ENCODE assay signal across 9 mouse cellular contexts in the genomic region with DNA sequence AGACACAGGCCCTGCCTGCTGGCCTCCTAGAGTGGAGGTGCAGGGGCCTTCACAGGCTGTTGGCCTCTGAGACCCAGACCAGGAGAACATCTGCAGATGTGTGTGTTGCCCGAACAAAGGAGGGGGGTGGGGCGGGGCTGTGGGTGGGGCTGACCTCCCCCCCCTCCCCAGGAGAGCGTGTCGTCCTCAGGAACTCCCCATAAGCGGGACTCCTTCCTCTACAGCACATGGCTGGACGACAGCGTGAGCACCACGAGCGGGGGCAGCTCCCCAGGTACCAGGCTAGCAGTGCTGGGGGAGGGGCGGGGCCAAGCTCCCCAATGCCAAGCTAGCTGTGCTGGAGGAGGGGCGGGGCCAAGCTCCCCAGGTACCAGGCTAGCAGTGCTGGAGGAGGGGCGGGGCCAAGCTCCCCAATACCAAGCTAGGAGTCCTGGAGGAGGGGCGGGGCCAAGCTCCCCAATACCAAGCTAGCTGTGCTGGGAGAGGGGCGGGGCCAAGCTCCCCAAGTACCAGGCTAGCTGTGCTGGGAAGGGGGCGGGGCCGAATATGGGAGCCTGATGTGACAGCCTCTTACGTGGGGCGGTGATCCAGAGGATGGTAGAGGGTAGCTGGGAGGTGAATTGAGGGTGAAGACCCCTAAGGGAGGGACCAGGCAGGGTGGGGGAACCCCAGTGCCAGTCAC.
DNase-seq lines count a peak whose midpoint lies in the region; ATAC-seq lines count a peak whose summit lies in the region.
"Had no signal": no experiment of that assay in that cellular context is flagged by ENCODE, and none has a peak within 500 bp of the region (broad histone marks: within the 10 kb centered on the region; RNA-seq: fewer than 3 reads in every experiment).

No protein-coding gene starts in this region.

- no peak overlapping the region for H3K9ac ChIP-seq in heart, embryonic 12.5 days
- no peak overlapping the region; the same call in 1 of the 2 replicates for H3K9ac ChIP-seq in limb, embryonic 13.5 days
- peak overlapping the region; percentile 47 for H3K9ac ChIP-seq in neural tube, embryonic 13.5 days

- H3K9me3 ChIP-seq in heart, embryonic 12.5 days (replicated peaks): no peaks in the 10 kb centered on the region
- H3K9me3 ChIP-seq in hindbrain, embryonic 10.5 days: no peaks in the 10 kb centered on the region
- H3K9me3 ChIP-seq in limb, embryonic 13.5 days: no peaks in the 10 kb centered on the region
- no peaks in the 10 kb centered on the region for H3K9me3 ChIP-seq in neural tube, embryonic 13.5 days

- H3K4me2 ChIP-seq in heart, embryonic 12.5 days: no peak overlapping the region
- H3K4me2 ChIP-seq in limb, embryonic 13.5 days (replicated peaks): peak overlapping the region; percentile 50
- peak overlapping the region; percentile 64 for H3K4me2 ChIP-seq in neural tube, embryonic 13.5 days

- WGBS in heart, embryonic 12.5 days: 8% methylated on average over 17 of the region's 18 CpGs
- WGBS in hindbrain, embryonic 10.5 days: 4% methylated on average over 18 of the region's 18 CpGs
- WGBS in limb, embryonic 13.5 days: 5% methylated on average over 18 of the region's 18 CpGs
- 7% methylated on average over 17 of the region's 18 CpGs for WGBS in neural tube, embryonic 13.5 days

- H3K4me3 ChIP-seq in heart, embryonic 12.5 days: no peak overlapping the region
- H3K4me3 ChIP-seq in hindbrain, embryonic 10.5 days: peak overlapping the region; percentile 53
- peak overlapping the region; percentile 2; the same call in 1 of the 2 replicates for H3K4me3 ChIP-seq in limb, embryonic 13.5 days
- H3K4me3 ChIP-seq in neural tube, embryonic 13.5 days: no peak overlapping the region

- peaks cover 93% of the 10 kb centered on the region for H3K27me3 ChIP-seq in heart, embryonic 12.5 days (replicated peaks)
- peaks cover 74% of the 10 kb centered on the region for H3K27me3 ChIP-seq in hindbrain, embryonic 10.5 days (ENCODE audit: insufficient read depth, poor library complexity, severe bottlenecking)
- H3K27me3 ChIP-seq in limb, embryonic 13.5 days: peaks cover 57% of the 10 kb centered on the region
- H3K27me3 ChIP-seq in neural tube, embryonic 13.5 days: peaks cover 36% of the 10 kb centered on the region
- H3K27me3 ChIP-seq: Patski had no signal

- peak; percentile 51 for ATAC-seq in heart, embryonic 12.5 days (ENCODE audit: insufficient number of reproducible peaks, low FRiP score)
- peak; percentile 31; the same call in 1 of the 2 replicates for ATAC-seq in limb, embryonic 13.5 days (ENCODE audit: low FRiP score, low read depth)
- ATAC-seq in neural tube, embryonic 13.5 days (ENCODE audit: low read depth): peak; percentile 36
- ATAC-seq in inflammation-experienced regulatory T-cells, adult 6 months: no peak
- ATAC-seq in activated CD4-positive, CD25-positive, alpha-beta regulatory T cell, adult 4 months: no peak
- ATAC-seq: Patski had no signal

- H3K27ac ChIP-seq in heart, embryonic 12.5 days (ENCODE audit: poor library complexity, severe bottlenecking): no peak overlapping the region
- peak overlapping the region; percentile 78 for H3K27ac ChIP-seq in hindbrain, embryonic 10.5 days
- no peak overlapping the region for H3K27ac ChIP-seq in limb, embryonic 13.5 days
- 0 out of 2 replicates have a peak overlapping the region, but pooled peaks have one; percentile 9 for H3K27ac ChIP-seq in neural tube, embryonic 13.5 days (replicated peaks)

- peaks cover 28% of the 10 kb centered on the region for H3K4me1 ChIP-seq in heart, embryonic 12.5 days (replicated peaks)
- H3K4me1 ChIP-seq in hindbrain, embryonic 10.5 days (replicated peaks): peaks cover 75% of the 10 kb centered on the region
- H3K4me1 ChIP-seq in limb, embryonic 13.5 days: peaks cover 33% of the 10 kb centered on the region
- H3K4me1 ChIP-seq in neural tube, embryonic 13.5 days (replicated peaks): peaks cover 49% of the 10 kb centered on the region

- no peaks in the 10 kb centered on the region for H3K36me3 ChIP-seq in heart, embryonic 12.5 days
- H3K36me3 ChIP-seq in hindbrain, embryonic 10.5 days: no peaks in the 10 kb centered on the region
- no peaks in the 10 kb centered on the region for H3K36me3 ChIP-seq in limb, embryonic 13.5 days
- H3K36me3 ChIP-seq in neural tube, embryonic 13.5 days: no peaks in the 10 kb centered on the region

- DNase-seq in heart, adult 8-10 months (ENCODE audit: low spot score): no peak
- peak; percentile 59 for DNase-seq in c-Kit-positive CD71-positive TER-119-negative erythroid progenitor cells, embryonic 14.5 days (ENCODE audit: low read depth)
- DNase-seq in hindbrain, embryonic 10.5 days (ENCODE audit: low spot score): peak; percentile 53

Comparison
In these comparisons a context has a peak if more than half of its experiments do, and no peak if none do; other contexts are left out.
1. ATAC-seq: peak in heart, embryonic 12.5 days (single experiment), limb, embryonic 13.5 days (single experiment) and neural tube, embryonic 13.5 days (single experiment); none in inflammation-experienced regulatory T-cells, adult 6 months (single experiment) and activated CD4-positive, CD25-positive, alpha-beta regulatory T cell, adult 4 months (single experiment).
2. H3K27ac ChIP-seq: peak in hindbrain, embryonic 10.5 days (single experiment) and neural tube, embryonic 13.5 days (single experiment); none in heart, embryonic 12.5 days (single experiment) and limb, embryonic 13.5 days (single experiment).
3. H3K4me3 ChIP-seq: peak in hindbrain, embryonic 10.5 days (single experiment) and limb, embryonic 13.5 days (single experiment); none in heart, embryonic 12.5 days (single experiment) and neural tube, embryonic 13.5 days (single experiment).